Mouse (Mus musculus) midbrain, embryonic 11.5 days (tissue): ENCODE data around the gene A430005L14Rik. TPM values are rescaled to one million over a fixed set of nuclear protein-coding genes. Genes with fewer than 3 reads are reported as not detected.
"Not testable (repeated sequence)": the region's sequence is repeated elsewhere in the genome, so short reads cannot be mapped to it uniquely, and the experiment has no call there.

Source experiments
- ATAC-seq: fragments of 200-750 bp; cut with Nextera tagmentation; 2 replicates; pipeline ENCODE4 v1.8.0; 2017; ENCODE audit warnings: moderate TSS enrichment, moderate library complexity; ENCODE audit not compliant: low FRiP score
- DNase-seq: peaks from one replicate; pipeline ENCODE4 v3.0.0; 2015; ENCODE audit warnings: low spot score; ENCODE audit errors: missing footprints
- H3K27ac ChIP-seq: fragments of 300-500 bp; sonication (generic); 2 replicates; pipeline ENCODE4 v1.5.1; 2014; ENCODE audit warnings: low read depth, low read length
- H3K27me3 ChIP-seq: fragments of 300-500 bp; sonication (generic); 2 replicates; pipeline ENCODE4 v1.6.1; 2014; ENCODE audit warnings: mild to moderate bottlenecking, low read length, moderate library complexity, mixed read lengths; ENCODE audit not compliant: control insufficient read depth, insufficient read depth
- H3K36me3 ChIP-seq: fragments of 300-500 bp; sonication (generic); 2 replicates; pipeline ENCODE4 v1.6.1; 2014; ENCODE audit warnings: mild to moderate bottlenecking, low read length, moderate library complexity, mixed read lengths; ENCODE audit not compliant: control insufficient read depth, insufficient read depth
- H3K4me1 ChIP-seq: fragments of 300-500 bp; sonication (generic); 2 replicates; pipeline ENCODE4 v1.6.1; 2014; ENCODE audit warnings: low read length; ENCODE audit not compliant: control insufficient read depth, insufficient read depth
- H3K4me2 ChIP-seq: fragments of 300-500 bp; sonication (generic); 2 replicates; pipeline ENCODE4 v1.6.1; 2014; ENCODE audit warnings: mild to moderate bottlenecking, moderate library complexity
- H3K4me3 ChIP-seq: fragments of 300-500 bp; sonication (generic); 2 replicates; pipeline ENCODE4 v1.5.1; 2014; ENCODE audit warnings: low read depth, low read length
- H3K9ac ChIP-seq: fragments of 300-500 bp; sonication (generic); 2 replicates; pipeline ENCODE4 v1.6.1; 2014; ENCODE audit warnings: low read length
- H3K9me3 ChIP-seq: fragments of 300-500 bp; sonication (generic); 2 replicates; pipeline ENCODE4 v1.6.1; 2016; ENCODE audit warnings: low read length; ENCODE audit not compliant: control insufficient read depth
- WGBS: fragments of 180-500 bp; shearing (Covaris S2); extraction: QIAGEN DNeasy Blood & Tissue Kit; methylation state at CpG from one replicate; pipeline ENCODE4 v1.1.7; 2014; 5-methylcytosine and 5-hydroxymethylcytosine counted together
- polyA plus RNA-seq: library from polyadenylated mRNA; unstranded; fragments of >200 nt; fragmentation: Nextera tagmentation; extraction: Ambion mirVana; gene quantifications from 2 replicates; pipeline ENCODE4 v1.2.1, GENCODE M21; 2014

The A430005L14Rik gene
- 124 and 128 TPM in 2 replicates for polyA plus RNA-seq

DNA sequence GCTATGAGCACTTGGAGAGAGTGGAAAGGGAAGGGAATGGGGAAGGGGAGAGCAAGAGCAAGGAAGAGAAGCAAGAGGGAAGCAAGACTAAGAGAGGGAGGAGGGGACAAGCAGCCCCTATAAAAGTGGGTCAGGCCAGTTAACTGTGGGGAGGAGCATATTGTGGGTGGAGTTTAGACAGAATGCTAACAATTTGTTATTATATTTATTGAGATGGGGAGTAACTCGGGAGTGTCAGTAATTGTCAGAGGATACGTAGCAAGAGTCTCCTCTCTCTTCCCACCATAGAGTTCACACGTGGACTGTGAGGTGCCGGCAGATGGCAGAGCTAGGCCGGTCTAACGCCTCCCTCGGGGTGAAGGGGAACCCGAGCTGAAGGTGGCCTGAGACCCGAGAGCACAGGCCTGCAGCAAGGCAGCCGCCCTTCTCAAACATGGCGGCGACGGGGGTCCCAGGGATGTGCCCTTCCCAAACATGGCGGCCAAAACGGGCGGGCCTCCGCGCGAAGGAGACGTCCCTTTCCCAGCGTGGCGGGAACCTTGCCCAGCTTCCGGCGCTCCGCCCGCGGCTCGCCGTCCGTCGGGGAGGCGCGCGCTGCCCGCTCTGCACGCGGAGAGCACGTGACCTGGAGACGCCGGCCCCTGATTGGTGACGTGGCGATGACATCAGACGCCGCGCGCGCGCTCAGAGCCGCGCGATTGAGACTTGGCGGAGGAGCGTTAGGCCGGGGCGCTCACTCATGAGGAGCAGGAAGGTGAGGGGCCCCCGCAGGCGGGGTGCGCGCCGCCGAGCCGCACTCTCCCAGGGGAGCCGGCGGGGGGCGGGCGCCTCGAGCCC, at the start of gene A430005L14Rik:
Gene A430005L14Rik (plus strand): TSS at position 669 of the 837 bp plus-strand sequence.
- Histone ChIP-seq H3K4me1 (peaks cover 9% of the 10 kb centered on the region), H3K27ac (peak within 1 kb of the TSS; percentile 74), H3K4me3 (peak within 1 kb of the TSS; percentile 84), H3K27me3 (no peaks in the 10 kb centered on the region), H3K4me2 (peak within 1 kb of the TSS; percentile 79), H3K9ac (peak within 1 kb of the TSS; percentile 95), H3K36me3 (peaks cover 8% of the 10 kb centered on the region), H3K9me3 (no peaks in the 10 kb centered on the region)
- peak; percentile 95 for ATAC-seq
- 2% methylated on average over 65 of the region's 67 CpGs for WGBS
- DNase-seq, result peak; percentile 100

DNA sequence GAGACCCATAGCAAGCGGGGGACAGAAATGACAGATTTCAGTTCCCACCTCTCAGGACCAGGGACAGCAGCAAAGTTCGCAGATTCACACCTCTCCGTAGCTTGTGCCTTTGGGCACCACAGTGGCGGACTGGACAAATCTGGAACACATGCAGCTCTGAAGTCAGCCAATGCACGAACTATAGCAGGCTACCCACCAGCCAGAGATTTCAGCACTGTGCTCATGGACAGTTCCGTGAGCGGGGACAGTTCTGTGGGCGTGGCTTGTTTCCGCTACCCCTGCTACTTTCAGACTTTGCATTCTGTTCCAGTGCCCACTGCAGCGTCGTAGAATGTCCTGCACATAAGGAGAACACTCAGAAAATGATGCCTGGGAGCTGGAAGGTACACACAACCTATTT, 49.5 kb upstream of the A430005L14Rik start:
- Histone ChIP-seq H3K4me1 (no peaks in the 10 kb centered on the region), H3K27ac (no peak overlapping the region), H3K36me3 (no peaks in the 10 kb centered on the region), H3K4me3 (no peak overlapping the region), H3K9ac (no peak overlapping the region), H3K4me2 (no peak overlapping the region), H3K9me3 (no peaks in the 10 kb centered on the region), H3K27me3 (no peaks in the 10 kb centered on the region)
- 22% methylated on average over 11 of the region's 11 CpGs for WGBS
- no peak for ATAC-seq
- peak; percentile 92 for DNase-seq

DNA sequence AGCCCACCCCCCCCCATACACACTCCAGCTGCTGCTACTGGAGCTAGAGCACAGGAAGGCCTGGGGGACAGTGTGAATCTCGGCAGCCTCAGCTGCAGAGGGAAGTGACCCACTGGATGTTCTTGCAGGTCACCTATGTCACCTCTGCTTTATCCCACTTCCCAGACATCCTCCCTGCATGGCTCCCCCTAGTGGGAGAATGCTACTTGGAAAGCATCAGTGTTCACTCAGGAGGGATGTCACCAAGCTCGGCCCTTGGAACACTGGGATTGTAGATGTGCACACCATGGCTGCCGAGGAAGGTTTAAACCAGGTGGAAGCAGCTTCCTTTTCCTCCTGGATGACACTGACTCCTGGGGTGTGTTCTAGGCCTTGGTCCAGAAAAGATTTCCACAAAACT, 43.4 kb upstream of the A430005L14Rik start:
- 62% methylated on average over 3 of the region's 3 CpGs for WGBS
- H3K9me3 ChIP-seq, result no peaks in the 10 kb centered on the region
- no peak overlapping the region for H3K4me2 ChIP-seq
- H3K36me3 ChIP-seq, result no peaks in the 10 kb centered on the region
- no peaks in the 10 kb centered on the region for H3K27me3 ChIP-seq
- no peak for DNase-seq
- no peak overlapping the region for H3K27ac ChIP-seq
- no peak overlapping the region for H3K9ac ChIP-seq
- no peak for ATAC-seq
- no peaks in the 10 kb centered on the region for H3K4me1 ChIP-seq
- H3K4me3 ChIP-seq, result no peak overlapping the region

DNA sequence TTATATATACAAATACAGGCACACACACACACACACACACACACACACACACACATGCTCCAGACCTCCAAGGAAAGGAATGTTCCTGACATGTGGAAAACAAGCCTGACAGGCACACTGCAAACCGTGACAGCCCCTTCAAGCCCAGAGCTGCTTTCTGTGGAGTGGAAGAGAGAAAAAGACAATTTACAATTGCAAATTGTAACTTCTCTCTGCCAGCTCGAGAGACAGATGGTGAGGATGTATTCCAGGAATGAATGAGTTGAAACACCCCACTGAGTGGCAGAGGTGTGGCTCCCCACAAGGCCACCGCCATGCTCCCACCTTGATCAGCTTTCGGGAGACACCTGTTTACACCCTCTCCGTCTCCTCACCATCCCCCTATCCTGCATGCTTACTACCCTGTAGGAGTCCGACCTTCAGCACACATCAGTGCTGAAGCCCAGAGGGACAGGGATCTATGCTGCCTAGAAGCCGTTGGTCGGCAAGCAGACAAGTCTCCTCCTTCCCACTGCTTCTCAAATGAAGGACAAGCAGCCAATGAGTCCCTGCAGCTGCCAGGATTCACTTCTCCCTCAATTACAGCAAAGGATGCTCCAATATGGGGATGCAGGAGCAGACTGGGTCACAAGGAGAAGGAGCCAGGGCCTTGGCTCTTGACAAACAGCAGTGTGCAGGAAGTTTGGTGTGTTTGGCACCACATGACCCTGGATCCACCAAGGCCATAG, 39.1 kb upstream of the A430005L14Rik start:
- Histone ChIP-seq H3K4me2 (no peak overlapping the region), H3K27me3 (no peaks in the 10 kb centered on the region), H3K9ac (no peak overlapping the region), H3K4me1 (no peaks in the 10 kb centered on the region), H3K36me3 (no peaks in the 10 kb centered on the region), H3K4me3 (no peak overlapping the region), H3K27ac (no peak overlapping the region), H3K9me3 (no peaks in the 10 kb centered on the region)
- no peak for ATAC-seq
- 65% methylated on average over 8 of the region's 8 CpGs for WGBS
- DNase-seq, result no peak

DNA sequence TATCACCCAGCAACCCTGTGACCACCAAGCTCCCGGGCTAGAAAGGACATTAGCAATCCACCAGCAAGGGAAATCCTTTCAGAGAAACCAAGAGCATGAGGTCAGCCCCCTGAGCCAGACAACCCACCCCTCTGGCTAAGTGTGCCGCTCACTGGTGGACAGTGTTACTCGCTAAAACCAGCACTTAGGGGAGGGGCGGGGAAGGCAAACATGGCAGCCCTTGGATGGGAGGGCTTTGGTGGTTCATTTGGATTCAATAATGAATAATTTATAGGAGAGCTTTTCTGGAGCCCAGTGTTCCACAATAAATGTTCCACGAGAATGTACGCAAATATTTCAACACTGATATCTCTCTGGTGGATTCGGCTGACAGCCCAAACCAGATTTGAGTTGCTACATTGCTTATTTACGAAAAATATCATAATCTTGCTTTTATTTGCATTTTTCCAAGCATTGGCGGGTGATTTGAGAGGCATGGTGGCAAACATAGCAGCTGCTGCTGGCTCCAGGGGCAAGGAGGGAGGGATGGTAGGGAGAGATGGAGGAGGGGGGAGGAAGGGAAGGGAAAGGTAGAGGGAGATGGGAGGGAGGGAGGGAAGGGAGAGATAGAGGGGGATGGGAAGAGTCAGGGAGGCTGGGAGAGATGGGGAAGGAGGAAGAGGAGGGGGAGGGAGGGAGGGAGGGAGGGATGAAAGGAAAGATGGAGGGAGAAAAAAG, 36.4 kb upstream of the A430005L14Rik start:
- H3K4me3 ChIP-seq, result no peak overlapping the region
- 54% methylated on average over 9 of the region's 9 CpGs for WGBS
- H3K4me2 ChIP-seq, result no peak overlapping the region
- no peaks in the 10 kb centered on the region for H3K36me3 ChIP-seq
- no peak overlapping the region for H3K9ac ChIP-seq
- no peaks in the 10 kb centered on the region for H3K27me3 ChIP-seq
- ATAC-seq (peak; percentile 81; the same call in 1 of the 2 replicates), DNase-seq (no peak)
- no peaks in the 10 kb centered on the region for H3K9me3 ChIP-seq
- H3K4me1 ChIP-seq, result no peaks in the 10 kb centered on the region
- H3K27ac ChIP-seq, result no peak overlapping the region

DNA sequence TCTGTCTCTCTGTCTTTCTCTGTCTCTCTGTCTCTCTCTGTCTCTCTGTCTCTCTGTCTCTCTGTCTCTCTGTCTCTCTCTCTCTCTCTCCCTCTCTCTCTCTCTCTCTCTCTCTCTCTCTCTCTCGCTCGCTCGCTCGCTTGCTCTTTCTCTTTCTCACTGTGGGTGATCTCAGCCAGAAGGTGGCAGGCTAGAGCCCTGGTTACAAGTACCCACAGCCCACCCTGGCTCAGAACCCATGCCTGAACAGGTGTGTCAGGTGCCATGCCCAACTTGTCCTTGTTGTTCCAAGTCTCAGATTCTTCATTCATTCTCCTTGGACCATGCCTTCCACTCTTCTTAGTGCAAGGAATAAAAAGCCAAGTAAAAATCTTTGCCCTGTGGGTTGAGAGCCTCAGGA, 34.9 kb upstream of the A430005L14Rik start:
- not testable (repeated sequence) for H3K27ac ChIP-seq, H3K36me3 ChIP-seq, ATAC-seq, H3K9ac ChIP-seq, DNase-seq, H3K27me3 ChIP-seq, H3K9me3 ChIP-seq, H3K4me2 ChIP-seq, H3K4me1 ChIP-seq, H3K4me3 ChIP-seq
- WGBS, result 32% methylated on average over 4 of the region's 4 CpGs

DNA sequence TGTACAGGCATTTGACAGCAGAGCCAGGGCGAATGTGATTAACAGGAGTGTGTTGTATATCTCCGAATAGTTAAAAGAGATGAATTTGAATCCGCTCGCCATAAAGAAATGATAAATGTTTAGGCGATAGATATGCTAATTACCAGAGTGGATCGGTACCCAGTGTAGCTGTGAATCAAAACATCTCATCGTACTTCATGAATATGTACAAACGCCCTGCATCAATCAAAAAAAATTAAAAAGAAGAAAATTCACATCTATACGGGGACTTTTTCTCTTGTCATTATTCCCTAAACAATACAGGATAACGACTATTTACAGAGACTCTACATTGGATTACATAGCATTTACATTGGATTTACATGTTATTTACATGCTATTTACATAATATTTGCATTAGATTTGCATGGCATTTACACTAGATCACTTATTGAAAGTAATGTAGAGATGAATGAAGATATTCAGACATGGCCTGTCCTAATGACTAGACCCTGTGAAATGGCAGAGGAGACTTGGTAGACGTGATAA, 28.2 kb upstream of the A430005L14Rik start:
- Histone ChIP-seq H3K4me3 (no peak overlapping the region), H3K9me3 (no peaks in the 10 kb centered on the region), H3K4me1 (no peaks in the 10 kb centered on the region), H3K36me3 (no peaks in the 10 kb centered on the region), H3K9ac (no peak overlapping the region), H3K27ac (no peak overlapping the region), H3K4me2 (no peak overlapping the region), H3K27me3 (no peaks in the 10 kb centered on the region)
- WGBS, result 76% methylated on average over 11 of the region's 11 CpGs
- DNase-seq (no peak), ATAC-seq (no peak)

DNA sequence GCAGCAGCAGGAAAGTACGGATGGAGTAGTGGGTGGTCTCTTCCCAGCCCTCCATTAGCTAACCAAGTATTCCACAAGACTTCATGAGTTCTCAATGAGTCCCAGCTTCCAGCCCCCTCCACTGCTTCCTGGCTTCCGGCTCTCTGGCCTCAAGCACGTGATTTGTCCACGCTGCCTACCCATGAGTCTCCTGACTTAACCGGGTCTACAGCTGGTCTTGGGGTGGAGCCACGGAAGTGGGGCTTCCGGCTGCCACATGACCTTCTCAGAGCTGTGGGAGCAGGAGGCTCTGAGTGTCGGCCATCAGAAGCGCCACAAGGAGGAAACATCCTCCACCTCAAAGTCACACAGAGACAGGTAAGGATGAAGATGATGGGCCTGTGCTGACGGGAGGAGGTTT, 27.6 kb upstream of the A430005L14Rik start:
- Histone ChIP-seq H3K27ac (no peak overlapping the region), H3K36me3 (no peaks in the 10 kb centered on the region), H3K27me3 (no peaks in the 10 kb centered on the region), H3K4me1 (no peaks in the 10 kb centered on the region), H3K4me3 (no peak overlapping the region), H3K4me2 (no peak overlapping the region), H3K9me3 (no peaks in the 10 kb centered on the region), H3K9ac (no peak overlapping the region)
- no peak for DNase-seq
- no peak for ATAC-seq
- WGBS, result 78% methylated on average over 10 of the region's 10 CpGs
